Mouse (Mus musculus) embryonic facial prominence, embryonic 14.5 days (tissue): ENCODE data around the gene Gm20388. TPM values are rescaled to one million over a fixed set of nuclear protein-coding genes. Genes with fewer than 3 reads are reported as not detected.

ENCODE experiments used
- ATAC-seq: fragments of 200-750 bp; cut with Nextera tagmentation; 2 replicates; pipeline ENCODE4 v1.8.0; 2017; ENCODE audit warnings: low read depth, moderate number of reproducible peaks, moderate TSS enrichment
- DNase-seq: peaks from one replicate; pipeline ENCODE4 v3.0.0-alpha.2; 2015; ENCODE audit warnings: low spot score
- H3K27ac ChIP-seq: fragments of 300-500 bp; sonication (generic); replicated peaks from 2 replicates; pipeline ENCODE4 v1.5.1; 2014; ENCODE audit warnings: low read depth, mild to moderate bottlenecking, low read length, moderate library complexity
- H3K27me3 ChIP-seq: fragments of 300-500 bp; sonication (generic); replicated peaks from 2 replicates; pipeline ENCODE4 v1.6.1; 2014; ENCODE audit warnings: low read length; ENCODE audit not compliant: control insufficient read depth, insufficient read depth
- H3K36me3 ChIP-seq: fragments of 300-500 bp; sonication (generic); 2 replicates; pipeline ENCODE4 v1.6.1; 2014; ENCODE audit warnings: low read length, mixed read lengths; ENCODE audit not compliant: control insufficient read depth, insufficient read depth
- H3K4me1 ChIP-seq: fragments of 300-500 bp; sonication (generic); 2 replicates; pipeline ENCODE4 v1.6.1; 2014; ENCODE audit warnings: antibody characterized with exemption, low read length; ENCODE audit not compliant: control insufficient read depth, insufficient read depth
- H3K4me2 ChIP-seq: fragments of 300-500 bp; sonication (generic); 2 replicates; pipeline ENCODE4 v1.6.1; 2014; ENCODE audit warnings: low read depth, mild to moderate bottlenecking, low read length, moderate library complexity, mixed read lengths
- H3K4me3 ChIP-seq: fragments of 300-500 bp; sonication (generic); 2 replicates; pipeline ENCODE4 v1.5.1; 2014; ENCODE audit warnings: low read depth, mild to moderate bottlenecking, low read length
- H3K9ac ChIP-seq: fragments of 300-500 bp; sonication (generic); 2 replicates; pipeline ENCODE4 v1.6.1; 2014; ENCODE audit warnings: low read depth, mild to moderate bottlenecking, low read length, moderate library complexity, mixed read lengths
- H3K9me3 ChIP-seq: fragments of 300-500 bp; sonication (generic); 2 replicates; pipeline ENCODE4 v1.6.1; 2016; ENCODE audit warnings: low read length; ENCODE audit not compliant: control insufficient read depth
- WGBS: fragments of 180-500 bp; shearing (Covaris S2); extraction: QIAGEN DNeasy Blood & Tissue Kit; methylation state at CpG from one replicate; pipeline ENCODE4 v1.1.7; 2014; 5-methylcytosine and 5-hydroxymethylcytosine counted together
- polyA plus RNA-seq: library from polyadenylated mRNA; unstranded; fragments of >200 nt; fragmentation: Nextera tagmentation; extraction: Ambion mirVana; gene quantifications from 2 replicates; pipeline ENCODE4 v1.2.1, GENCODE M21; 2014

Gm20388 gene
- polyA plus RNA-seq, 1 experiment from 2014 or later = not detected

GRCm38 (mm10) chr8:121871833-121872440 lies 1961.3 kb downstream of the Gm20388 start:
- peak overlapping the region; percentile 19; the same call in 1 of the 2 replicates for H3K4me2 ChIP-seq

GRCm38 (mm10) chr8:121874031-121874430 lies 1963.4 kb downstream of the Gm20388 start:
- Histone ChIP-seq H3K4me3 (no peak overlapping the region), H3K27me3 (no peaks in the 10 kb centered on the region), H3K9ac (no peak overlapping the region; the same call in 1 of the 2 replicates), H3K27ac (0 out of 2 replicates have a peak overlapping the region, but pooled peaks have one; percentile 8), H3K4me1 (peaks cover 16% of the 10 kb centered on the region), H3K36me3 (no peaks in the 10 kb centered on the region), H3K9me3 (no peaks in the 10 kb centered on the region), H3K4me2 (no peak overlapping the region)
- 52% methylated on average over 9 of the region's 9 CpGs for WGBS
- ATAC-seq (peak; percentile 60), DNase-seq (peak; percentile 84)

More at GRCm38 (mm10) chr8:121871833-121872440, 1961.3 kb downstream of the Gm20388 start:
- Histone ChIP-seq H3K27me3 (no peaks in the 10 kb centered on the region), H3K4me3 (no peak overlapping the region), H3K36me3 (no peaks in the 10 kb centered on the region), H3K4me1 (peaks cover 16% of the 10 kb centered on the region), H3K9me3 (no peaks in the 10 kb centered on the region), H3K27ac (peak overlapping the region; percentile 31), H3K9ac (peak overlapping the region; percentile 34; the same call in 1 of the 2 replicates)
- DNase-seq = peak; percentile 71
- 18% methylated on average over 8 of the region's 10 CpGs for WGBS
- ATAC-seq = no peak; the same call in none of the 2 replicates

DNA sequence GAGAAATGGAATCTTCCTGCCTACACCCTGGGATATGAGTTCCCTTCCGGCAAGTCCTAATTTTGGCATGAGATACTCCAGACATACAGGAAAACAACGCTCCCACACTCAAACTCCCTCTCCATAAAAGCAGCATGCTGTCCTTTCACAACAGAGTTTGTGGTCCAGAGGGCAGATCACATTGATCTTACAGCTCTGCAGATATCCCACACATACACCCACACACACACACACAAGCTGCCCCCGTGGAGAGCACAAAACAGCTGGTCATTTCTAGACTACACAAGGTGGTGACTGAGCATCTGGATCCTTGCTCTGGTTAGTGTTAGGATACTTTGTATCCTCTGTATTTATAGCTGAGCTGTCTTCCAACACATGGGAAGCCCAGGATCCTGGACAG lies 1964.4 kb downstream of the Gm20388 start:
- DNase-seq (no peak), ATAC-seq (no peak)
- Histone ChIP-seq H3K4me2 (no peak overlapping the region), H3K4me3 (no peak overlapping the region), H3K27me3 (no peaks in the 10 kb centered on the region), H3K36me3 (no peaks in the 10 kb centered on the region), H3K9me3 (no peaks in the 10 kb centered on the region), H3K27ac (peak overlapping the region; percentile 72; the same call in 1 of the 2 replicates), H3K4me1 (peaks cover 16% of the 10 kb centered on the region), H3K9ac (no peak overlapping the region)
- 54% methylated on average over 3 of the region's 3 CpGs for WGBS

GRCm38 (mm10) chr8:121875517-121875916 lies 1964.9 kb downstream of the Gm20388 start:
- no peak overlapping the region for H3K4me2 ChIP-seq

DNA sequence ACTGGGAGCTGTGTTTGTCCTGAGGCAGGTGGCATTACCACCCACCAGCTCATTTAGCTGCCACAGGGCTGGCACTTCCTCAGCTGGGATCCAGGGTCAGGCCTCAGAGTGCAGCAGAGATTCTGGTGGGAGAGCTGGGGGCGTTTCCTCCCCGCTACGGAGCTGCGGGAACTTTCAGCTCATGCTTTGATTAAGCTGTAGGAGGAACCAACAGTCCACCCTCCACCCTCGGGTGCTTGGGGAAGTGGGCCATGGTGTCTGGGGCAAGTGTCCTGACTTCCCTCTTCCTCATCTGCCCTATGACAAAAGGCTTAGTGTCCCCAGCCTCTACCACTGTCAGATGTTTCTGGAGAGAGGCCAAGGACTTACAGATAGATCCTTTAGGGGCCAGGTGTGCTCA lies 1966.6 kb downstream of the Gm20388 start:
- DNase-seq = no peak
- H3K4me2 ChIP-seq = no peak overlapping the region
- no peak overlapping the region for H3K4me3 ChIP-seq
- no peaks in the 10 kb centered on the region for H3K27me3 ChIP-seq
- H3K9ac ChIP-seq = no peak overlapping the region; the same call in 1 of the 2 replicates
- no peak overlapping the region for H3K27ac ChIP-seq
- H3K9me3 ChIP-seq = no peaks in the 10 kb centered on the region
- 63% methylated on average over 5 of the region's 5 CpGs for WGBS
- H3K36me3 ChIP-seq = 0 out of 2 replicates have a peak, but pooled peaks cover 8% of the 10 kb centered on the region
- ATAC-seq = no peak
- peaks cover 12% of the 10 kb centered on the region for H3K4me1 ChIP-seq

More at GRCm38 (mm10) chr8:121875517-121875916, 1964.9 kb downstream of the Gm20388 start:
- no peak for ATAC-seq
- H3K4me1 ChIP-seq = peaks cover 16% of the 10 kb centered on the region
- 82% methylated on average over 9 of the region's 9 CpGs for WGBS
- H3K4me3 ChIP-seq = no peak overlapping the region
- 0 out of 2 replicates have a peak, but pooled peaks cover 2% of the 10 kb centered on the region for H3K36me3 ChIP-seq
- no peak overlapping the region for H3K9ac ChIP-seq
- no peaks in the 10 kb centered on the region for H3K27me3 ChIP-seq
- H3K9me3 ChIP-seq = no peaks in the 10 kb centered on the region
- no peak for DNase-seq
- peak overlapping the region; percentile 72; the same call in 1 of the 2 replicates for H3K27ac ChIP-seq

- H3K4me3 ChIP-seq = no peak overlapping the region
- ATAC-seq = no peak
- H3K4me1 ChIP-seq = peaks cover 9% of the 10 kb centered on the region; the same call in 1 of the 2 replicates
- no peaks in the 10 kb centered on the region for H3K27me3 ChIP-seq
- no peak overlapping the region for H3K27ac ChIP-seq
- no peak overlapping the region for H3K4me2 ChIP-seq
- no peak overlapping the region for H3K9ac ChIP-seq
- 89% methylated on average over 7 of the region's 7 CpGs for WGBS
- 0 out of 2 replicates have a peak, but pooled peaks cover 11% of the 10 kb centered on the region for H3K36me3 ChIP-seq
- no peak for DNase-seq
- H3K9me3 ChIP-seq = no peaks in the 10 kb centered on the region
Measured at GRCm38 (mm10) chr8:121877828-121878480, 1967.3 kb downstream of the Gm20388 start.

DNA sequence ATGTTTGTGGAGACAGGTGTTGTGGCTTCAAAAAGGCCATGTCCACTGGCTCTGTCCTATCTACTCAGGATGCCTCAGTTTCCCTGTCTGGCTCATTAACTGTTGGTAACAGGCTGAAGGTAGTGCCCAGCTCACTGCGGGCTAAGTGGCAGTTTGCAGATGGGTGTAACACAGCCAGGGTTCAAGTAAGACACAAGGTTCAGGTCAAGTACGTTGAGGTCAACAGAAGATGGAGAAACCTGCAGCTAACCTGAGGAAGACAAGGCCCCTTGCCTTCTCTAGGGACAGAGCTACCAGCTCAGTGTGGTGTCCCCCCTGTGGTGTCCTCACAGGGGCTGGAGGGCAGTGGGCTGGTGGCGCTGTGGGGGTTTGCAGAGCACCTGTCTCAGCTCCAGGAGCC lies 1969.1 kb downstream of the Gm20388 start:
- 71% methylated on average over 3 of the region's 3 CpGs for WGBS
- no peak for ATAC-seq
- DNase-seq = no peak
- no peak overlapping the region for H3K9ac ChIP-seq
- no peak overlapping the region for H3K27ac ChIP-seq
- H3K27me3 ChIP-seq = no peaks in the 10 kb centered on the region
- H3K4me1 ChIP-seq = 0 out of 2 replicates have a peak, but pooled peaks cover under 1% of the 10 kb centered on the region
- H3K36me3 ChIP-seq = peaks cover 23% of the 10 kb centered on the region
- H3K4me3 ChIP-seq = no peak overlapping the region
- no peaks in the 10 kb centered on the region for H3K9me3 ChIP-seq
- H3K4me2 ChIP-seq = no peak overlapping the region

DNA sequence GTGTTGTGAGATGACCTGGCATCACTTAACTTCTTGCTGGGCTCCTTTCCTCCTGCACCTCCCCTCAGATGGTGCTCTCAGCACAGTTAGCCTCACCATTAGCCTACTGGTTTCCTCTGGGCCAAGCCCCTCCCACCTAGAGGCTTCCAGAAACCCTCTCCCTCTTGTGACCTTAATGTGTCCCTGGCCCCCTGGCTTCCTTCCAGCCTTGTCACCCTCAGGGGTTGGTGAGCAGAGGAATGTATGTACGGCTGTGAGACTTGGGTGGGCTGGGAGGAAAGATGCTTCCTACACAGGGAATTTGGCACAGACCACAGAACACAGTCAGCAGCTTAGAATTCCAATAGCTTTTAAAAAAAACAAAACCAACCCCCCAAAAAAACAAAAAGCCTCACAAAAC lies 1970.2 kb downstream of the Gm20388 start:
- Histone ChIP-seq H3K4me1 (no peaks in the 10 kb centered on the region), H3K36me3 (peaks cover 23% of the 10 kb centered on the region), H3K9me3 (no peaks in the 10 kb centered on the region), H3K9ac (no peak overlapping the region), H3K4me2 (no peak overlapping the region), H3K4me3 (no peak overlapping the region), H3K27ac (no peak overlapping the region), H3K27me3 (no peaks in the 10 kb centered on the region)
- no peak for ATAC-seq
- 30% methylated on average over 1 of the region's 1 CpGs for WGBS
- no peak for DNase-seq
